Mouse (Mus musculus) myocyte (in vitro differentiated cells): ENCODE measurements around the gene Hao2. TPM values are rescaled to one million over a fixed set of nuclear protein-coding genes. Genes with fewer than 3 reads are reported as not detected.

ENCODE experiments used
- polyA plus RNA-seq: library from polyadenylated mRNA; unstranded; fragments of >200 nt; fragmentation: generic; extraction: Trizol; gene quantifications from one replicate; pipeline ENCODE4 v1.2.1, GENCODE M21; 2012; ENCODE audit warnings: missing spikeins

Gene Hao2
- polyA plus RNA-seq, 1 experiment, result not detected

Other genes starting within 250 kb of the Hao2 start
- gene Hsd3b2, start 168.7 kb downstream of the Hao2 start, polyA plus RNA-seq, result not detected
- gene Hsd3b3, start 130.1 kb downstream of the Hao2 start, polyA plus RNA-seq, result not detected
- not detected for gene Hsd3b6, start 78.8 kb downstream of the Hao2 start, polyA plus RNA-seq
- not detected for gene Hsd3b1, start 33.4 kb downstream of the Hao2 start, polyA plus RNA-seq
- gene Wars2, start 247.8 kb upstream of the Hao2 start, polyA plus RNA-seq, result 4.0 TPM